Mouse (Mus musculus) embryonic stem cell, embryonic (primary cell): ENCODE measurements around the gene Nectin2.

Experiments used
- CTCF ChIA-PET, 4 experiments: fragments of 300-600 bp in 2 of 4; fragments of 350-600 bp in 2 of 4; sonication (Branson Sonifier 250); formaldehyde crosslinking; loops; one replicate each; lab custom pipeline; 2022; ENCODE audit warnings: inconsistent platforms in 2 of 4; lab: Charles Lee
- POLR2A ChIA-PET, 4 experiments: fragments of 300-600 bp in 2 of 4; fragments of 350-600 bp in 2 of 4; sonication (Branson Sonifier 250); formaldehyde crosslinking; loops; one replicate each; lab custom pipeline; 2022; ENCODE audit warnings: antibody characterized with exemption in 4 of 4, inconsistent platforms in 1 of 4; lab: Charles Lee

Nectin2 gene

GRCm38 (mm10) chr7:19715239-19716054 lies 34.8 kb downstream of the Nectin2 start, which contains the start of gene Tomm40:
Gene Tomm40, minus strand, starts transcription at chr7:19715438.
- ChIA-PET POLR2A (interaction anchor here (0.6 to 19.0 kb wide), 101 partner anchors 8 to 843 kb away, joined by 3 to 415 read pairs (median 4); partner anchors contain the start of genes Apoe (in 3 of the 4), Bcam (in 3 of the 4), Clptm1 (in 3 of the 4) and Apoc1 (in 2 of the 4)), CTCF (interaction anchor here (0.5 to 7.4 kb wide), 40 partner anchors 10 to 617 kb away, joined by 3 to 103 read pairs (median 4); partner anchors contain the start of genes Apoe (in 2 of the 4), Apoc1 (in 1 of the 4), Clptm1 (in 1 of the 4) and Nectin2 (in 1 of the 4))

- ChIA-PET CTCF (interaction anchor here (0.5 to 7.4 kb wide), 31 partner anchors 13 to 617 kb away, joined by 3 to 103 read pairs (median 5); partner anchors contain the start of genes Apoe (in 2 of the 4), Apoc1 (in 1 of the 4), Clptm1 (in 1 of the 4) and Nectin2 (in 1 of the 4)), POLR2A (interaction anchor here (0.6 to 19.0 kb wide), 74 partner anchors 9 to 512 kb away, joined by 3 to 415 read pairs (median 5); partner anchors contain the start of genes Apoe (in 3 of the 4), Apoc1 (in 2 of the 4), Bcam (in 2 of the 4) and Cblc (in 2 of the 4))
Measured at GRCm38 (mm10) chr7:19714836-19715235, 35.4 kb downstream of the Nectin2 start.

DNA sequence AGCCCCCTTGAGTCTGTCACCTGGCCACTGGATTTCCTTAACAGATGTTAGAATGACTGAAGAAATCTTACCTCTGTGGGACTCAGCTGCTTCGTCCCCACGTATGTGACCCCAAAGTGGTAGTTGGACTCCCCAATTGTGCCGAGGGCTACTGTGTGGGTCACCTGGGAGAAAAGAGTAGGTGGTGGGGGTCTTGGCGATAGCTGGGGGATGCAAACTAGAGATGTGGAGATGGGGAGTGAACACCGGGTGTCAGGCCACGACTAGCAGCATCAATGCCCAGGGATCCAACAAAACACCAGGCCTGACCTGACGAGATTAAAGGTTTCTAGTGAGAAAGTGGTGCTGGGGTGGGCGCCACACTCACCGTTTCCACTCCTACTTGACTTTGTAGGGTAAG lies 36.7 kb downstream of the Nectin2 start:
- ChIA-PET CTCF (interaction anchor here (0.5 to 7.4 kb wide), 12 partner anchors 12 to 308 kb away, joined by 3 to 103 read pairs (median 10); partner anchors contain the start of gene Apoe (in 2 of the 4)), POLR2A (interaction anchor here in 3 of 4 experiments (1.0 to 19.0 kb wide), 11 partner anchors 14 to 50 kb away, joined by 3 to 415 read pairs (median 23); partner anchors contain the start of genes Apoe (in 3 of the 3), Apoc1 (in 2 of the 3) and Clptm1 (in 1 of the 3))

- ChIA-PET POLR2A (interaction anchor here in 3 of 4 experiments (1.0 to 19.0 kb wide), 13 partner anchors 10 to 182 kb away, joined by 3 to 415 read pairs (median 6); partner anchors contain the start of genes Apoe (in 3 of the 3), Apoc1 (in 2 of the 3) and Clptm1 (in 1 of the 3)), CTCF (interaction anchor here (0.5 to 7.4 kb wide), 18 partner anchors 10 to 308 kb away, joined by 3 to 103 read pairs (median 10); partner anchors contain the start of gene Apoe (in 3 of the 4))
Measured at GRCm38 (mm10) chr7:19713196-19713595, 37.1 kb downstream of the Nectin2 start.

DNA sequence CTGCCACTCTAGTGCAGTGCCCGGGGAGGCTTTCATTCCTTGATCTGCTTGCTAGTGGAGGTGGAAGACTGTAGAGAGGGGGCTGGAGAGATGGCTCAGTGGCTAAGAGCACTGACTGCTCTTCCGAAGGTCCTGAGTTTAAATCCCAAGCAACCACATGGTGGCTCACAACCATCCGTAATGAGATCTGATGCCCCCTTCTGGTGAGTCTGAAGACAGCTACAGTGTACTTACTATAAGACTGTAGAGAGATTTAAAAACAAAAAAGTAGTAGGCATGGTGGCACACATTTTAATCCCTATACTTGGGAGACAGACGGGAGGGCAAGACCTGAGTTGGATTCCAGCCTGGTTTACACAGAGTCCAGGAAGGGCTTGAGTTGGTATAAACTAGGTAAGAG lies 37.9 kb downstream of the Nectin2 start:
- ChIA-PET POLR2A (interaction anchor here (0.8 to 19.0 kb wide), 20 partner anchors 9 to 181 kb away, joined by 3 to 415 read pairs (median 4); partner anchors contain the start of genes Apoe (in 3 of the 4), Apoc1 (in 2 of the 4), Clptm1 (in 1 of the 4) and Nectin2 (in 1 of the 4)), CTCF (interaction anchor here (0.5 to 7.4 kb wide), 29 partner anchors 10 to 307 kb away, joined by 3 to 103 read pairs (median 4); partner anchors contain the start of genes Apoe (in 3 of the 4), Clptm1 (in 2 of the 4) and Nectin2 (in 1 of the 4))

GRCm38 (mm10) chr7:19710650-19711049 lies 39.6 kb downstream of the Nectin2 start:
- ChIA-PET POLR2A (interaction anchor here in 3 of 4 experiments (0.7 to 19.0 kb wide), 9 partner anchors 12 to 159 kb away, joined by 3 to 415 read pairs (median 5); partner anchors contain the start of genes Apoe (in 3 of the 3) and Apoc1 (in 2 of the 3)), CTCF (interaction anchor here (0.5 to 7.4 kb wide), 13 partner anchors 8 to 167 kb away, joined by 3 to 86 read pairs (median 4); partner anchors contain the start of gene Apoe (in 1 of the 4))

DNA sequence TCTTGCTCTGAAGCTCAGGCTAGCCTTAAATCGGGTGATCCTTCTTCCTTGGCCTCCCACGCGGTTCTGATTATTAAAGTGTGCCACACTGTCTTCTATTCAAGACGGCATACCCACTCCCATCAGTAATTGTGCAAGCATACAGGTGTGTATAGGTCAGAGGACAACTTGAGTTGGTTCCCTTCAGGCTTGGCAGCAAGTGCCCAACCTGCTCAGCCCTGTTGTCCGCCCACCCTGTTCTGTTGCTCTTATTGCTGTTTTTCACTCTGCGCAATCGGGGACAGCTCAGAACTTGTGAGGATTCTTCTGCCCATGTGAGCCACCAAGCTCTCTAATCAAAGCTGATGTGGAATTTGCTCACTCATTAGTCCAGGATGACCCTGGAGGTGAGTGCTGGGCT lies 45.0 kb downstream of the Nectin2 start:
- ChIA-PET CTCF (interaction anchor here in 2 of 4 experiments (1.1 to 7.9 kb wide), 2 partner anchors 8 to 10 kb away, joined by 4 to 86 read pairs; partner anchors contain the start of gene Tomm40 (in 2 of the 2)), POLR2A (interaction anchor here in 2 of 4 experiments (0.7 to 19.8 kb wide), 9 partner anchors 8 to 190 kb away, joined by 3 to 415 read pairs (median 5); partner anchors contain the start of genes Tomm40 (in 2 of the 2), Apoc1 (in 1 of the 2) and Clptm1 (in 1 of the 2))

DNA sequence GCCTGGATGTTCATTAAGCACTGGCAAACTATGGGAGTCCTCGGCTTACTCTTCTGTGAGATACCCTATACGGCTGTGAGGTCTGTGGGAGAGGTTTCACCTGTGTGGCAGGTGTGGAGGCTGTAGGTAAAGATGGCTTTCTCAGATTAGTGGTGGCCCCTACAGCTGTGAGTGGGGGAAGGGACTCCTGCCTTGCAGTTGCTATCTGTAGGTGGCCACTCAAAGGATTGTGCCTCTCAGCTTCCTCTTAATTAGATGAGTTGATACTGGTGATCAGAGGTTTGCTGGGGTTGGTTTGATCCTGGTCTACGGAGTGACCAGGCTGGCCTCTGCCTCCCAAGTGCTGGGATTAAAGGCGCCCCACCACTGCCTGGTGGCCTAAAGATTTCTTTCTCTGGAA lies 45.8 kb downstream of the Nectin2 start:
- ChIA-PET CTCF (interaction anchor here in 1 of 4 experiments (7.9 kb wide), 1 partner anchor 8 kb away, joined by 86 read pairs; the partner anchor contains the start of gene Tomm40), POLR2A (interaction anchor here in 3 of 4 experiments (0.6 to 19.8 kb wide), 10 partner anchors 9 to 280 kb away, joined by 3 to 415 read pairs (median 80); partner anchors contain the start of genes Clptm1 (in 2 of the 3), Tomm40 (in 2 of the 3) and Apoc1 (in 1 of the 3))

GRCm38 (mm10) chr7:19702859-19703555 lies 47.3 kb downstream of the Nectin2 start:
- ChIA-PET CTCF (interaction anchor here (0.6 to 9.6 kb wide), 14 partner anchors 9 to 114 kb away, joined by 3 to 156 read pairs (median 3); partner anchors contain the start of genes Clptm1 (in 1 of the 4) and Tomm40 (in 1 of the 4)), POLR2A (interaction anchor here (0.6 to 19.8 kb wide), 19 partner anchors 9 to 88 kb away, joined by 3 to 415 read pairs (median 10); partner anchors contain the start of genes Apoc1 (in 2 of the 4), Apoc4 (in 2 of the 4), Clptm1 (in 2 of the 4) and Gm44805 (in 2 of the 4))

- ChIA-PET CTCF (interaction anchor here (0.5 to 9.6 kb wide), 46 partner anchors 8 to 465 kb away, joined by 3 to 156 read pairs (median 4); partner anchors contain the start of genes Clptm1 (in 3 of the 4), Tomm40 (in 3 of the 4), Apoc1 (in 1 of the 4) and Apoc4 (in 1 of the 4)), POLR2A (interaction anchor here (0.6 to 19.8 kb wide), 73 partner anchors 10 to 492 kb away, joined by 3 to 415 read pairs (median 5); partner anchors contain the start of genes Tomm40 (in 4 of the 4), Clptm1 (in 3 of the 4), Apoc1 (in 2 of the 4) and Apoc2 (in 2 of the 4))
Measured at GRCm38 (mm10) chr7:19701069-19701761, 49.1 kb downstream of the Nectin2 start.

- ChIA-PET CTCF (interaction anchor here (0.5 to 9.6 kb wide), 51 partner anchors 8 to 464 kb away, joined by 3 to 156 read pairs (median 4); partner anchors contain the start of genes Clptm1 (in 3 of the 4), Tomm40 (in 3 of the 4), Apoc1 (in 1 of the 4) and Apoc4 (in 1 of the 4)), POLR2A (interaction anchor here (0.6 to 19.8 kb wide), 89 partner anchors 10 to 492 kb away, joined by 3 to 415 read pairs (median 5); partner anchors contain the start of genes Clptm1 (in 3 of the 4), Tomm40 (in 3 of the 4), Apoc1 (in 2 of the 4) and Apoc2 (in 2 of the 4))
Measured at GRCm38 (mm10) chr7:19700299-19701068, 49.8 kb downstream of the Nectin2 start.

DNA sequence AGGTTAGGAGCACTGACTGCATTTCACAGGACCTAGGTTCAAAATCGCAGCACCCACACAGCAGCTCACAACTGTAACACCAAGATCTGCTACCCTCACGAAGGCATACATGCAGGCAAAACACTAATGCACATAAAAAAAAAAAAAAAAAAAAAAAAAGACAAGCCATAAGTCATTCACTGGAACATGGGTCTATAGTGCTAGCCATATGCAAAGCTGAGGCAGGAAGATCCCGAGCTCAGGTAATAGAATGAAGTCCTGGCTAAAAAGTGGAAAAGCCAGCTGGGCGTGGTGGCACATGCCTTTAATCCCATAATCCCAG lies 50.5 kb downstream of the Nectin2 start:
- POLR2A ChIA-PET = interaction anchor here (0.5 to 19.8 kb wide), 99 partner anchors 8 to 491 kb away, joined by 3 to 415 read pairs (median 5); partner anchors contain the start of genes Clptm1 (in 3 of the 4), Tomm40 (in 3 of the 4), Apoc1 (in 2 of the 4) and Apoc2 (in 2 of the 4)
- CTCF ChIA-PET = interaction anchor here (0.5 to 9.6 kb wide), 27 partner anchors 11 to 336 kb away, joined by 3 to 156 read pairs (median 6); partner anchors contain the start of genes Clptm1 (in 3 of the 4) and Tomm40 (in 3 of the 4)

DNA sequence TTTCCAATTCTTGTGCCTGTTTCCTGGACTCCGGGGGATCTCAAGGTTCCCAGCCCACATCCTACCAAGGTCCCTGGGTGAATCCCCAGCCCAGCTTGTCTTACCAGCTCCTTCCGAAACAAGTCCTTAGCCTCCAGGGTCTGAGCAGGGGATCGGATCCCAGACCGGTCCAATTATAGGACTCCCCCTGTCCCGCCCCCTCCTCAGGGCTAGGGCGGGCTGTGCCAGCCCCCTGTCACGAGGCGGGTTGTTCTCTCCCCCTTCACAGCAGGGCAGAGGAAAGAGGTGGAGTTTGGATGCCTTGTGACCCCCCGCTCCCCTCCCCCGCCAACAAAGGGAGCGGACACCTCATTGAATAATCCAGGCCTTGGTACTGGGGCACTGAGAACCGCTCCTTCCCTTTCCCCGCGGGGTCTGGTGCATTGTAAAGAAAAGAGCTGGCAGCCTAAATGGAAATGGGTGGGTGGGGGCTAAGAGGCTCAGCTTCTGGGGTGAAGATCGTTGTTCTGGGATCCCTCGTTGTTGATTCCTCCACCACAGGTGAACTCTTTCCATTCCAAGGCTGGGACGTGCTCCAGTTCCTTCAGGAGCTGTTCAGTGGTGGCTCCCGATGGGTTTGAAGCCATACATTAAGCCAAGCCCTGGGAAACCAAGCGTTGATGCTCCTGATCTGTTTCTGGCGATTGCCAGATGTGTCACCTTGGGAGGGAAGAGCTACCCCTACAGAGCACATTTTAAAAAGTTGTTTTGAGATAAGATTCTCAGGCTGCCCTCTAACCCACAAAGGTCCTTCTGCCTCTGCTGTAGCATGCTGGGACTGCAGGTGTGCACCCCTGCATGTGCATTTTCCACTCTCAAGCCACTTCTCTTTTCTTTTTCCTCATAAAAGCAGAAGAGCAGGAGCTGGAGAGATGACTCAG lies 51.1 kb downstream of the Nectin2 start, which contains the start of gene Apoe:
Gene Apoe, minus strand, starts transcription at position 282 of the 920 bp plus-strand sequence.
- POLR2A ChIA-PET = interaction anchor here (0.5 to 19.8 kb wide), 115 partner anchors 8 to 526 kb away, joined by 3 to 415 read pairs (median 5); partner anchors contain the start of genes Clptm1 (in 3 of the 4), Tomm40 (in 3 of the 4), Apoc1 (in 2 of the 4) and Apoc2 (in 2 of the 4)

More for the DNA sequence above, 51.1 kb downstream of the Nectin2 start, which contains the start of gene Apoe:
- CTCF ChIA-PET = interaction anchor here (0.5 to 9.6 kb wide), 26 partner anchors 13 to 294 kb away, joined by 3 to 156 read pairs (median 5); partner anchors contain the start of genes Tomm40 (in 3 of the 4) and Clptm1 (in 2 of the 4)
